Mouse (Mus musculus): ENCODE data around the gene Tmprss6. TPM values are rescaled to one million over a fixed set of nuclear protein-coding genes. Genes with fewer than 3 reads are reported as not detected.
A peak's percentile ranks its signal among the peaks of the same experiment; 100 is the strongest.

Gene Tmprss6
- polyA plus RNA-seq, 1 experiment, result not detected

- peaks cover 55% of the 10 kb centered on the region for H3K4me1 ChIP-seq
- no peak overlapping the region for H3K4me3 ChIP-seq (replicated peaks)
- no peaks in the 10 kb centered on the region for H3K36me3 ChIP-seq (replicated peaks; ENCODE audit: low read length)
- no peak for TF ChIP-seq GATA1 (IDR thresholded peaks at IDR 0.05; ENCODE audit: borderline replicate concordance, low read length)
- no peak for TF ChIP-seq FLI1 (IDR thresholded peaks at IDR 0.05; ENCODE audit: low read length)
- no peaks in the 10 kb centered on the region for H3K9me3 ChIP-seq
- H3K27me3 ChIP-seq (replicated peaks), result peaks cover 96% of the 10 kb centered on the region
These were observed 30.4 kb downstream of the Tmprss6 start for GRCm38 (mm10) chr15:78438018-78438394.

- Histone ChIP-seq H3K9me3 (no peaks in the 10 kb centered on the region), H3K27me3 (replicated peaks) (peaks cover 94% of the 10 kb centered on the region), H3K4me3 (replicated peaks) (peak overlapping the region; percentile 38), H3K36me3 (replicated peaks; ENCODE audit: low read length) (no peaks in the 10 kb centered on the region), H3K4me1 (peaks cover 54% of the 10 kb centered on the region)
- no peak for TF ChIP-seq FLI1 (IDR thresholded peaks at IDR 0.05; ENCODE audit: low read length)
- no peak for TF ChIP-seq GATA1 (IDR thresholded peaks at IDR 0.05; ENCODE audit: borderline replicate concordance, low read length)
These were observed 31.0 kb downstream of the Tmprss6 start for GRCm38 (mm10) chr15:78437237-78438017.

- H3K4me1 ChIP-seq, result peaks cover 45% of the 10 kb centered on the region
- no peaks in the 10 kb centered on the region for H3K36me3 ChIP-seq (replicated peaks; ENCODE audit: low read length)
- peaks cover 94% of the 10 kb centered on the region for H3K27me3 ChIP-seq (replicated peaks)
- no peaks in the 10 kb centered on the region for H3K9me3 ChIP-seq
- TF ChIP-seq FLI1 (IDR thresholded peaks at IDR 0.05; ENCODE audit: low read length), result no peak
- TF ChIP-seq GATA1 (IDR thresholded peaks at IDR 0.05; ENCODE audit: borderline replicate concordance, low read length), result no peak
- peak overlapping the region; percentile 38 for H3K4me3 ChIP-seq (replicated peaks)
These were observed 31.8 kb downstream of the Tmprss6 start for GRCm38 (mm10) chr15:78436380-78437192.

- no peak for TF ChIP-seq GATA1 (IDR thresholded peaks at IDR 0.05; ENCODE audit: borderline replicate concordance, low read length)
- TF ChIP-seq FLI1 (IDR thresholded peaks at IDR 0.05; ENCODE audit: low read length), result no peak
- peaks cover 39% of the 10 kb centered on the region for H3K4me1 ChIP-seq
- H3K27me3 ChIP-seq (replicated peaks), result peaks cover 94% of the 10 kb centered on the region
- peak overlapping the region; percentile 28 for H3K4me3 ChIP-seq (replicated peaks)
- H3K36me3 ChIP-seq (replicated peaks; ENCODE audit: low read length), result no peaks in the 10 kb centered on the region
- H3K9me3 ChIP-seq, result no peaks in the 10 kb centered on the region
These were observed 32.8 kb downstream of the Tmprss6 start for GRCm38 (mm10) chr15:78435681-78436080.

- H3K4me1 ChIP-seq, result peaks cover 39% of the 10 kb centered on the region
- no peaks in the 10 kb centered on the region for H3K36me3 ChIP-seq (replicated peaks; ENCODE audit: low read length)
- no peaks in the 10 kb centered on the region for H3K9me3 ChIP-seq
- TF ChIP-seq FLI1 (IDR thresholded peaks at IDR 0.05; ENCODE audit: low read length) (no peak), GATA1 (IDR thresholded peaks at IDR 0.05; ENCODE audit: borderline replicate concordance, low read length) (no peak)
- H3K4me3 ChIP-seq (replicated peaks), result no peak overlapping the region
- peaks cover 94% of the 10 kb centered on the region for H3K27me3 ChIP-seq (replicated peaks)
These were observed 33.4 kb downstream of the Tmprss6 start for GRCm38 (mm10) chr15:78434896-78435520.

GRCm38 (mm10) chr15:78431541-78432121 lies 36.8 kb downstream of the Tmprss6 start:
- peaks cover 96% of the 10 kb centered on the region for H3K27me3 ChIP-seq (replicated peaks)

GRCm38 (mm10) chr15:78430874-78431273 lies 37.6 kb downstream of the Tmprss6 start:
- H3K36me3 ChIP-seq (replicated peaks; ENCODE audit: low read length), result no peaks in the 10 kb centered on the region
- no peak for TF ChIP-seq FLI1 (IDR thresholded peaks at IDR 0.05; ENCODE audit: low read length)
- no peak for TF ChIP-seq GATA1 (IDR thresholded peaks at IDR 0.05; ENCODE audit: borderline replicate concordance, low read length)
- no peak overlapping the region for H3K4me3 ChIP-seq (replicated peaks)
- H3K4me1 ChIP-seq, result peaks cover 35% of the 10 kb centered on the region
- peaks cover 15% of the 10 kb centered on the region for H3K9me3 ChIP-seq
- peaks cover 94% of the 10 kb centered on the region for H3K27me3 ChIP-seq (replicated peaks)

More at GRCm38 (mm10) chr15:78431541-78432121, 36.8 kb downstream of the Tmprss6 start:
- no peaks in the 10 kb centered on the region for H3K36me3 ChIP-seq (replicated peaks; ENCODE audit: low read length)
- H3K9me3 ChIP-seq, result peaks cover 13% of the 10 kb centered on the region
- TF ChIP-seq GATA1 (IDR thresholded peaks at IDR 0.05; ENCODE audit: borderline replicate concordance, low read length), result no peak
- no peak for TF ChIP-seq FLI1 (IDR thresholded peaks at IDR 0.05; ENCODE audit: low read length)
- peaks cover 36% of the 10 kb centered on the region for H3K4me1 ChIP-seq
- no peak overlapping the region for H3K4me3 ChIP-seq (replicated peaks)

GRCm38 (mm10) chr15:78429871-78430622 lies 38.4 kb downstream of the Tmprss6 start:
- Histone ChIP-seq H3K4me3 (replicated peaks) (no peak overlapping the region), H3K4me1 (peaks cover 26% of the 10 kb centered on the region), H3K36me3 (replicated peaks; ENCODE audit: low read length) (no peaks in the 10 kb centered on the region), H3K9me3 (peaks cover 15% of the 10 kb centered on the region), H3K27me3 (replicated peaks) (peaks cover 94% of the 10 kb centered on the region)
- TF ChIP-seq FLI1 (IDR thresholded peaks at IDR 0.05; ENCODE audit: low read length), result no peak
- TF ChIP-seq GATA1 (IDR thresholded peaks at IDR 0.05; ENCODE audit: borderline replicate concordance, low read length), result no peak

- Histone ChIP-seq H3K27me3 (replicated peaks) (peaks cover 94% of the 10 kb centered on the region), H3K9me3 (peaks cover 15% of the 10 kb centered on the region), H3K4me3 (replicated peaks) (peak overlapping the region; percentile 77), H3K4me1 (peaks cover 23% of the 10 kb centered on the region), H3K36me3 (replicated peaks; ENCODE audit: low read length) (no peaks in the 10 kb centered on the region)
- no peak for TF ChIP-seq GATA1 (IDR thresholded peaks at IDR 0.05; ENCODE audit: borderline replicate concordance, low read length)
- no peak for TF ChIP-seq FLI1 (IDR thresholded peaks at IDR 0.05; ENCODE audit: low read length)
These were observed 39.3 kb downstream of the Tmprss6 start for GRCm38 (mm10) chr15:78429139-78429459.
